Mouse (Mus musculus) brain, embryonic 14.5 days (tissue): Measurements from ENCODE around the gene Hsf2bp.

Experiments
- CTCF ChIP-seq: fragments of 200-500 bp; IDR thresholded peaks from 2 replicates; pipeline ENCODE4 v1.5.1; 2012; ENCODE audit warnings: inconsistent platforms, mild to moderate bottlenecking, moderate library complexity, borderline replicate concordance; ENCODE audit not compliant: insufficient read depth, insufficient read length; ENCODE audit errors: extremely low read depth
- POLR2A ChIP-seq: fragments of 200-500 bp; IDR thresholded peaks from 2 replicates; pipeline ENCODE4 v1.6.1; 2012; ENCODE audit warnings: mild to moderate bottlenecking, inconsistent platforms, borderline replicate concordance; ENCODE audit not compliant: poor library complexity, insufficient read depth, insufficient read length, severe bottlenecking; ENCODE audit errors: extremely low read depth

GRCm38 (mm10) chr17:31976501-31976900 lies 59.6 kb downstream of the Hsf2bp start:
- TF ChIP-seq CTCF (no peak), POLR2A (no peak)
